Mouse (Mus musculus) gastrocnemius, adult 18-20 months (tissue): ENCODE data around the gene Tmem248. TPM values are rescaled to one million over a fixed set of nuclear protein-coding genes. Genes with fewer than 3 reads are reported as not detected.
A peak's percentile ranks its signal among the peaks of the same experiment; 100 is the strongest.

Source experiments
- DNase-seq: peaks from one replicate; pipeline ENCODE4 v3.0.0; 2021; ENCODE audit warnings: low spot score
- long read RNA-seq, 2 experiments: library from polyadenylated mRNA; stranded (forward); transcript quantifications; one replicate each; pipeline ENCODE4 v2.0.0; 2021
- total RNA-seq, 2 experiments: library from RNA; stranded (reverse); gene quantifications; 2 replicates each; pipeline ENCODE4 v1.2.3; 2021

Tmem248 gene
- total RNA-seq, result 10 to 100 TPM; 43.4 to 44.3 TPM
- long read RNA-seq, experiment 1, transcript Tmem248-202 (7 exons, 3,570 nt), result major isoform, 76 of 90 reads
- long read RNA-seq, experiment 1, partial matches to known transcripts, result 4 of 90 reads
- long read RNA-seq, experiment 1, other reads (novel, unspliced or antisense), result 10 of 90 reads
- long read RNA-seq, experiment 2, transcript Tmem248-202 (7 exons, 3,570 nt), result major isoform, 50 of 58 reads
- long read RNA-seq, experiment 2, partial matches to known transcripts, result 5 of 58 reads
- long read RNA-seq, experiment 2, other reads (novel, unspliced or antisense), result 3 of 58 reads

DNA sequence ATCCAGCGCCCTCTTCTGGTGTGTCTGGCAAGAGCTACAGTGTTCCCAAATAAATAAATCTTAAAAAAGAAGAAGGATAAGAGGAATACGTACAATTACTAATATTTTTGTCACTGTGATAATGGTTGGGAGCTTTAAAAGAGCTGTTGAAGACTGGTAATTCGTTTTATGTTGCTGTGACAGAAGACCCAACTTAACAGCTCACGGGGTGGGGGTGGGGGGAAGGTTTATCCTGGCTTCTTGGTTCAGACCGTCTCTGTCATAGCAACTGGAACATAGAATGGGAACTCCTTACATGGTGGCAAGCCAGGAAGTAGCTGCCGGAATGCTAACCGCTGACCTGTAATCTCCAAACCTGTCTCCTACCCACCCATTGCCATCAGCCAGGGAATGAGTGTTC is at the start of gene Tmem248:
TSS of gene Tmem248 (plus strand) at position 301 of the 400 bp plus-strand sequence.
- DNase-seq, result no peak

DNA sequence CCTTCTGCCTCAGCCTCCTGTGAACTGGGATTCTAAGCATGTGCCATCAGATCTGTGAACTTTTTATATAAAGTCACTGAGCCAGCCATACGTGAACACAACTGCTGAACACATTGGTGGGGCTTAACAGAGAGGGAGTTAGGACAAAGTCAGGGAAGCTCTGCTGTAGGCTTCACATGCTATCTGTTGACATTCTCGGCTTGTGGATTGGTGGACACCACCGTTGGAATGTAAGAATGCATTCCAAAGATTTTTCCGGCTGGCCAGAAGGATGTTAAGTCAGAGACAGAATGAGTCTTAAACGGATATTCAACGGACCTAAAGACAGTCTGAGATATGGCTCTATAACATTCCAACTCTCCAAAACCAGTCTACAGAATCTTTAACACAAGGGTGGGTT is 47.8 kb upstream of the Tmem248 start:
- no peak for DNase-seq

DNA sequence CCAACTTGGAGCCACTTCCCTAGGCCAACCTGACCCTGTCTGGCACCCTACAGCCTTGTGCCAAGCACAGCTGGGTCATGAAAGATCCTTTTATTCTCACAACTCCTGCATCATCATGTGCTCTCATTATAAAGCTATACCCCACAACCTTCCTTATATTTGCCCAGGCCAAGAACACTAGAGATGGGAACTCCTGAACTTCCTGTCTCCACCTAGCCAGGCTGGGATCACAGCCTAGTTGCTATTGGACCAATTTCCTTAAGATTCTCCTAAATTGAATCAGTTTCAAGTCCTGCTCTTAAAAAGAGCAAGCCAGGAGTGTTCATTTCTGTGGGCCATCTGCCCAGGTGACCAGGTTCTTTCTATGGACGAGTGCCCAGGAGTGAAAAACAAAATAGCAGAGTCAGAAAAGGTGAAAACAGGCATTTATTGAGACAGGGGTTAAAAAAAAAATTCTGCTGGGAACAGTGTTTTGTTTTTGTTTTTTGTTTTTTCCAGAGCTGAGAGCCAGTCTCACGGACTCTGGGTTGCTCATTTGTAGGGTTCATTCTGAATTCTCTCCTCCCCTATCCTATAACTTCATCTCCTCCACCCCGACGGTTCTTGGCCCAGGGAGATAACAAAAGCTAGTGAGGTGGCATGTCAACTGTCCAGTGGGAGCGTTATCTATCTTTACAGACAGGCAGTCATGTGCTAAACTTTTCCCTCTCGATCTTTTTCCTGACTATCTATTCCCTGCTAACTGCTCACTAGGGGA is 46.0 kb upstream of the Tmem248 start:
- no peak for DNase-seq

- peak; percentile 96 for DNase-seq
These were observed 45.4 kb upstream of the Tmem248 start, which contains the start of gene Rabgef1 for GRCm38 (mm10) chr5:130171423-130171954. Gene Rabgef1, plus strand, starts transcription at chr5:130171798.

DNA sequence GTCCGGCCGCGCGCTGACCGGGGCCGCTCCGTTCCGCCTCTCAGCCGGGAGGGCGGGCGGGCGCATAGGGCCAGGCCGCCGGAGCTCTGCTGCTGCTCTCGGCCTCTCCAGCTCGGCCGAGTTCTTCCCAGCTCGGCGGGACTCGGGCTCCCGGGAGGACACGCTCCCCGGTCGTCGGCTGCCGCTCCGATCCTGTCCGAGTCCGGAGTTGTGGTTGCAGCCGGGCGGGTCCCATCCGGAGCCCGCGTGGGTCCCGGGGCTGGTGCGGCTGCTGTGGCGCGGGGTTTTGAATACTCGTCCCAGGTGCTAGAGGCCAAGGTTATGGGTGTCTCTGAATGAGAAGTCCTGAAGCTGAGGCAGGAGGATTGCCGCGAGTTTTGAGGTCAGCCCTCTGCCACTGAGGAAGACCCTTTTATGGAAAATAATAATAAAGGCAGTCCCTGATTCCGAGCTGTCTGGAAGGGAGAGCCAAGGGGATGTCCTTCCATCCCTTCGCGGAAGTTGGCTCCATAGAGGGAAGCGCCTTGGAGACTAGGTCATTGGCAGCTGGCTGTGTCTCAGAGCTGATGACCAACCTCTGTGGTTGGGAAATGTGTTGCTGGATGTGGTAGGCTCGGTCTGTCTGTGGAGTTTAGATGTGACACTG is 44.8 kb upstream of the Tmem248 start:
- peak; percentile 78 for DNase-seq

DNA sequence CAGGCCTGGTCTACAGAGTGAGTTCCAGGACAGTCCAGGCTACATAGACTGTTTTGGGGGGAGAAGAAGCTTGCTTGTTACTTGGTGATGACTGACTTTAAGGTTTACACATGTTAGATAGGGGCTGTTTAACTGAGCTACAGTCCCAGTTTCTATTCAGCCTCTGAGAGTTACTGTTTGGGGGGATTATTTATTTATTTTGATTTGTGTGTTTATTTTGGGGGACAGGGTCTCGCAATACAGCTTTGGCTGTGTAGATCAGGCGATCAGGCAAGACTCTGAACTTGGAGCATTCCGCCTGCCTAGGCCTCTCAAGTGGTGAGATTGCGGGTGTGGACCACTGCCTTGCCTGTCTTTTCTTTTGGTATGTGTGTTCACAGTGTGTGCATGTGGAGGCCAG is 43.9 kb upstream of the Tmem248 start:
- no peak for DNase-seq

DNA sequence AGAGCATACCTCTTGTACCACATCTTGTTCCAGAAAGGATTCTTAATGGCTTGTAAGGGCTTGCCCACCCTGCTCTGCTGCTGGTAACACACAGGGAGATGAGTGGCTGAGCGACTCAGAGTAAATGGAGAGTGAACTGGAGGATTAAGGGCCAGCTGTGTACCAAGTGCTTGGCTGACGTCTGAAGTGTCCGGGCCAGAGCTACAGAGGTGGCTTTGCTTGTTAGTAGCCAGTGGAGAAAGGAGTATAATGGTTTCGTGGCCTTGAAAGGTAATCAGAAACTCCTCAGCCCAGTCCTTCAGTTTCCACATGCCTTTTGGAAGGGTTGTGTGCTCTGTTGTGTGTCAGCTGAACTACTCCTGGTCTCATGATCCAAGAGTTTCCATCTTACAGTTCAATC is 39.0 kb upstream of the Tmem248 start:
- DNase-seq, result no peak

DNA sequence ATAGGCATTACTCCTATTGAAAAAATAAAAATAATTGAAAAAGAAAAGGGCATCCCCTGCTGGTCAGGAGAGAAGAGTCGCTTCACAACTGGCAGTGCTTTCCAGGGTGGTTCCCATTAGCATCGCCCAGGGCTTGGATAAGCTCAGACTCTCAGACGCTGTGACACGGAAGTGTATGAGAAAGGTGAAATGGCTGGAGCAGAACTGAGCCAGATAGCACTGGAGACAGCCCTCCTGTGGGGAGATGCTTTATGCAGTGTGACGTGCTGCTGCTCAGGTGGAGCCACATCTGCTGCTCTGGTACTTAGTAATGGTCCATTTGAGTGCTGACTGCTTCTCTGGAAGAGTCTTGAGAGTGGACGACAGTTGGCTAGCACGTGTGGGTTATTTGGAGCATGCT is 36.5 kb upstream of the Tmem248 start:
- no peak for DNase-seq

DNA sequence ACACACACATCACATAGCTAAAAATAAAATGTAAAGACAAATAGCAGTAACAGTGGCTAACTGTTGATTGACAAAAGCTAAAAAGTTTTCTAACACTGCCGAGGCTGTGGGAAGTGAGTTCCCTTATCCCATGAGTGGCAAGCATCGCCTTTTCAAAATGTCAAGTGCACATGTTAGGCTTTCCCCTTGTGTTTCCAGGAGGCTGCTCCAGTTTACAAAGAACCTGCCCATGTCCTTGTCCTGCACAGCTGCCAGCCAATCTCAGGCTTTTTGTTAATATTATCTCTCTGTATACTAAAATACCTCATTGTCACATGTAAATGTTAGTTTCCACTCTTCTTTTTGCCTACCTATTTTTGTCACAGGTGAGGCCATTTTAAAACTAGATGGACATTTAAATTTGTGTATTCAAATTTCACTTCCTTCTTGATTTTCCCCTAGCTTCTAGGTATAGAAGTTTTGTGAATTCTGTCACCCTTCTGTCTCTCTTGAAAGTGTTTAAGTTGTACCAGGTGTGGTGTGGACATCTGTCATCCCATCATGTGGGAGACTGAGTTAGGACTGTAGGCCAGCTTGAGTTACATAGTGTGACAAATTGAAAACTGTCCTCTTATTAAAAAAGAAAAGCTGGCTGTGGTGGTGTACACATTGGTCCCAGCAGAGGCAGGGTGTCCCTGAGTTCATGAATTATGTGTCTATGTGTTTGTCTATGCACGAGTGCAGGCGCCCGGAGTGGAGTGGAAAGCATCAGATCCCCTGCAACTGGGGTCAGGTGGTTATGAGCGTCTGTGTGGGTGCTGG is 34.9 kb upstream of the Tmem248 start:
- no peak for DNase-seq

- DNase-seq, result no peak
These were observed 34.4 kb upstream of the Tmem248 start for GRCm38 (mm10) chr5:130182541-130182821.

DNA sequence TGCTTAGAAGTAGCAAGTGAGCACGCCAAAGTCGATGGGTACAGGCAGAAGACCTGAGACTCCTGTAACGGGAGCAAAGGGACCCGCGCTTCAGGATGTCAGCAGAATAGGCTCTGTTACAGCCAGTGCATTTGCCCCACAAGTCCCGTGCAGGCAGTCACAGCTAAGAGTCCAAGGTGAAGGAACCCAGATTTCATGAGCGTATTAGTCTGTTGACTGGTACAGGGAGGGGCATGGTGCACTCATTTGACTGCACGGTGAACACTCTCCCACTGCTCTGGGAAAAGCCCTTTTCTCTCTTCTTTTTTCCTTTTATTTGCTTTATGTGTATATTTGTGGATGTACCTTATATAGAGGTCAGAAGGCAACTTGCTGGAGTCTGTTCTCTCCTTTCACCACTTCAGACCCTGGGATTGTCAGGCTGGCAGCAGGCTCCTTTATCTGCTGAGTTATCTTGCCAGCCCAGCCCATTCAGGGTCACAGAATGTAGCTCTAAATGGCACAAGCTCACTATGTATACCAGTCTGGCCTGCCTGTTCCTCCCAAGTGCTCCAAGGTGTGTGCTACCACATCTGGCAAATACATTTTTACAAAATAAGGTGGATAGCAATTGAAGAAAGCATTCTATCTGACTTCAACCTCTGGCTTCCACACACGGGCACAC is 32.6 kb upstream of the Tmem248 start:
- no peak for DNase-seq

- DNase-seq, result no peak
These were observed 31.6 kb upstream of the Tmem248 start for GRCm38 (mm10) chr5:130185312-130185711.

- no peak for DNase-seq
These were observed 29.5 kb upstream of the Tmem248 start for GRCm38 (mm10) chr5:130187383-130187782.

- DNase-seq, result no peak
These were observed 26.0 kb upstream of the Tmem248 start for GRCm38 (mm10) chr5:130190909-130191308.

GRCm38 (mm10) chr5:130191865-130192264 is 25.0 kb upstream of the Tmem248 start:
- no peak for DNase-seq

DNA sequence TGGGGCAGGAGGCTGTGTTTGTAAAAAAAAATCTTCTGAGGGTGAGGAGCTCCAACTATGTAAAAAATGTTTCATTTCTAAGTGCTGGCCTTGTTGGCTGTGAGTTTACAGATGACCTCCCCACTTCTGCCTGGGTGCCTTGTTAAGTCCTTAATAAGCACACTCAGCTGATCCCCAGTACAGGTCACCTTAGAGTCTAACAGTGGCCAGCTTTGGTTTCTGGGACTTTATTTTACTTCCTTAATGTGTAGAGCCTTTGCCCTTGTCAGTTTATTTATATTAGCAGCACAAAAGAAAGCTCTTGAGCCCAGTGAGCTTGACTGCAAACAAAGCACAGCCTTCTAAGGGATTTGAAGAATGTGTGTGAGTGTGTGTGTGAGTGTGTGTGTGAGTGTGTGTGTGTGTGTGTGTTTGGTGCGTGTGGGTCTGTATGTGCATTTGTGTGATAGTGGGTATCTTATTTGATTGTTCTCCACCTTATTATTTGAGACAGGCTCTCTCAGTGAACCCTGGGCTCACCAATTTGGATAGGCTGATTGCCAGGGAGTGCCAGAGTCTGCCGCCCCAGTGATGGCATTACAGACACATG is 24.4 kb upstream of the Tmem248 start:
- DNase-seq, result no peak

DNA sequence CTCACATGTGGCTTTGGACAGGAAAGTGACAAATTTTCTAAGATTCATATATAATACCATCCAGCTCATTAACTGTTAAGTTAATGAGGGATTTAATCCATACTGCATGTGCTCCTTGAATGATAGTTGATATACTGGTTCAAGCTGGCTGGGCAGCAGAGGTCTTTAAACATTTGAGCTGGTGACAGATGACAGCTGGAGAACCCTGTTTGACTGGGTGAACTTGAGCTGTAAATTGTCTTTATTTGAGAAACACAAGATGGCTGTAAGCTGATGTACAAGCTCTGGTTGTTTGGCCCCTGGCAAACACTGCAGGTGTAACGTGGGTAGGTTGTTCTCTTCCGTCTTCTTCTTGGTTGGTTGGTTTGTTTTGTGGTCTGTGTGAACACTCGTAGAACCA is 23.1 kb upstream of the Tmem248 start:
- DNase-seq, result no peak

DNA sequence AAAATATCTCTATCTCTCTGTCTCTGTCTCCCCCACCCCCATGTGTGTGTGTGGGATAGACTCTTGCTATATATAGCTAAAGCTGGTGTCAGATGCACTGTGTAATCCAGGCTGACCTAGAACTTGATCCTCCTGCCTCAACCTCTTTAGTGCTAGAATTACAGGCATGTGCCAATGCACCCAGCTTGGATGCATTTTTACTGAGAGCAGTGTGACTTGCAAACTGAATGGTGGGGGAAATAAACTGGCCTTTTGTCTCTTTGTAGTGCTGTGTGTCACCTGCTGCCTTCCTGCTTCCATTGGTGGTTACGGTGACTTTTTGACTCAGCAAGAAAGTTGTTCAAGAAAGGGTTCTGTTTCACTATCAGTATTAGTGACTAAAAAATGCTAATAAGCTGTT is 20.6 kb upstream of the Tmem248 start:
- peak; percentile 68 for DNase-seq

GRCm38 (mm10) chr5:130197454-130197853 is 19.4 kb upstream of the Tmem248 start:
- DNase-seq, result peak; percentile 38

DNA sequence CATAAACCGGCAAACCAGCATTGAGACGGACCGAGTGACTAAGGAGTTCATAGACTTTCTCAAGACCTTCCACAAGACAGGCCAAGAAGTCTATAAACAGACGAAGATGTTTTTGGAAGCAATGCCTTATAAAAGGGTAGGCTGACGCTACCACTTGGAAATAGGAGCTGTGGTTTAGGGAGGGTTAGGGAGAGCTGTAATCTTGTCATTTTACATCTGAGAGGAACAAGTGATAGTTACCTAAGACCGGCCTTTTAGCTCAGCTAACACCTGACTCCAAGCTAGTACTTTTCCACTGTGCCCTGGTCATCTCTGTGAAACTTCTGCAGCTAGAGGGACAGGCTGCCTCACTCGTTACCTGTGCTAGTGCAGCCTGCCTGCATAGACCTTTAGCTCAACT is 18.9 kb upstream of the Tmem248 start:
- DNase-seq, result peak; percentile 68
